Mouse (Mus musculus) limb, embryonic 10.5 days (tissue): ENCODE results near the gene Ldha. TPM values are rescaled to one million over a fixed set of nuclear protein-coding genes. Genes with fewer than 3 reads are reported as not detected.
"Not testable (repeated sequence)": the region's sequence is repeated elsewhere in the genome, so short reads cannot be mapped to it uniquely, and the experiment has no call there.

ENCODE experiments used
- DNase-seq: peaks from one replicate; pipeline ENCODE4 v3.0.0-alpha.2; 2017; ENCODE audit warnings: low spot score
- H3K27ac ChIP-seq: fragments of 300-500 bp; sonication (generic); 2 replicates; pipeline ENCODE4 v1.5.1; 2016; ENCODE audit warnings: mild to moderate bottlenecking
- H3K27me3 ChIP-seq: fragments of 300-500 bp; sonication (generic); 2 replicates; pipeline ENCODE4 v1.6.1; 2016; ENCODE audit warnings: low read depth, mild to moderate bottlenecking; ENCODE audit not compliant: poor library complexity, severe bottlenecking
- H3K36me3 ChIP-seq: fragments of 300-500 bp; sonication (generic); 2 replicates; pipeline ENCODE4 v1.6.1; 2016; ENCODE audit warnings: mild to moderate bottlenecking, moderate library complexity
- H3K4me1 ChIP-seq: fragments of 300-500 bp; sonication (generic); 2 replicates; pipeline ENCODE4 v1.6.1; 2016
- H3K4me3 ChIP-seq: fragments of 300-500 bp; sonication (generic); 2 replicates; pipeline ENCODE4 v1.5.1; 2016; ENCODE audit warnings: mild to moderate bottlenecking, moderate library complexity
- H3K9me3 ChIP-seq: fragments of 300-500 bp; sonication (generic); replicated peaks from 2 replicates; pipeline ENCODE4 v1.6.1; 2016; ENCODE audit warnings: mild to moderate bottlenecking
- WGBS: fragments of 180-500 bp; shearing (Covaris S2); methylation state at CpG from one replicate; pipeline ENCODE4 v1.1.7; 2016; 5-methylcytosine and 5-hydroxymethylcytosine counted together
- polyA plus RNA-seq: library from polyadenylated mRNA; unstranded; fragments of >200 nt; fragmentation: Nextera tagmentation; extraction: Ambion mirVana; gene quantifications from 2 replicates; pipeline ENCODE4 v1.2.1, GENCODE M21; 2016

Ldha gene
- polyA plus RNA-seq, 1 experiment from 2014 or later = 2,714 TPM

DNA sequence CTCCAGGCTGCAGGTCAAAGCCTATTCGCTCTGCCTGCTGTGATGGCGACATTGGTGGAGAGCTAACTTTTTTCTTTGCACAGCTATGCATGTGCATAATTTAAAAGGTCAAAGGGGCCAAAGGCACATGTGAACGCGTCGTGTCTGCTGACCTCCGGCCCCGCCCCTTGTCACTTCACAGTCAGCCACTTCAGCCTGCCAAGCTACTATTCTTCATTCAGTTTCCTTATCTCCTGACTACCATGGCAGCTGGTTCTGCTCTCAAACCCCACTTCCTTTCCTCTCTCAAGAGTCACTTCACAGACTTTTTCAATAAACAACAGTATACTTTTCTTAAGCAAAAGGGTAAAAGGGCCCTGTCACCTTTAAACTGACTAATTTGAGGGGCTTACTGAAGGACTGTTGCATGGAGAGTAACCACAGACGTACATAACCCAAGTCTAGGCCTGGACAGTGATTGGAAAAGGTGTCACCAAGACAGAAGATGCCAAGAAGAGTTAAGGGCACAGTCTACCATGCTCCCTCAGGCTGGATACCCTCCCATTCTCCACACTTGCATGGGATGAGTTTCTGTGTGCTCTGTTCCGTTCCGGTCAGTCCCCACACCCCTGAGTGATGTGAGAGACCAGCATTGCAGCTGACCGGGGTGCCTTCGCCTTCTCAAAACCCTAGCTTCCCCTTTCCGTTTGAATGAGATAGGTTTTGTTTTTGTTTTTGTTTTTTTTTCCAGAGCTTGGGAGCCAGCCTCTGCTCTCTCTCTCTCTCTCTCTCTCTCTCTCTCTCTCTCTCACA lies 10.3 kb upstream of the Ldha start:
- 59% methylated on average over 13 of the region's 13 CpGs for WGBS
- no peak for DNase-seq
- Histone ChIP-seq H3K27ac (no peak overlapping the region), H3K36me3 (no peaks in the 10 kb centered on the region), H3K4me1 (peaks cover 8% of the 10 kb centered on the region), H3K9me3 (no peaks in the 10 kb centered on the region), H3K4me3 (no peak overlapping the region), H3K27me3 (no peaks in the 10 kb centered on the region)

DNA sequence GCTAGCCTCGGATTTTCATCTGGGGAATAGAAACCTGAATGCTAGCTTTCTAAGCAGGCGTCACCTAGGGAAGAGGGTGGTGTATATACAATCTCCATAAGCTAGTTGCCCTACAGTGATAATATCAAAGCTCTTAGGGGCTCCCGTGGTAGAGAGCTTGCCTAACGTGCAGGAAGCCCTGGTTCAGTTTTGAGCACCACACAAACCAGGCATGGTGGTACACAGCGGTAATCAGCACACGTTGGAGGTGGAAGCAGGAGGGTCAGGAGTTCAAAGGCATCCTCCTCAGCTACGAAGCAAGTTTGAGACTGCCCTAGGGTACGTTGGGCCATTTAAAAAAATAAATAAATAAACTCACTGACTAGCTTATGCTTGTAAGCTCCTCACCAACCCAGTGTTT lies 9.6 kb upstream of the Ldha start:
- Histone ChIP-seq H3K36me3 (no peaks in the 10 kb centered on the region), H3K4me3 (no peak overlapping the region), H3K4me1 (peaks cover 8% of the 10 kb centered on the region), H3K27ac (no peak overlapping the region), H3K27me3 (no peaks in the 10 kb centered on the region), H3K9me3 (no peaks in the 10 kb centered on the region)
- no peak for DNase-seq
- WGBS = 81% methylated on average over 8 of the region's 8 CpGs

GRCm38 (mm10) chr7:46832112-46832810 lies 9.0 kb upstream of the Ldha start:
- H3K4me1 ChIP-seq, H3K27me3 ChIP-seq, DNase-seq, H3K27ac ChIP-seq, H3K4me3 ChIP-seq, H3K9me3 ChIP-seq, H3K36me3 ChIP-seq: not testable (repeated sequence)
- 88% methylated on average over 11 of the region's 11 CpGs for WGBS

GRCm38 (mm10) chr7:46833266-46833665 lies 8.0 kb upstream of the Ldha start:
- Histone ChIP-seq H3K27me3 (no peaks in the 10 kb centered on the region), H3K9me3 (no peaks in the 10 kb centered on the region), H3K27ac (no peak overlapping the region), H3K36me3 (no peaks in the 10 kb centered on the region), H3K4me3 (no peak overlapping the region), H3K4me1 (peaks cover 15% of the 10 kb centered on the region)
- no peak for DNase-seq
- 71% methylated on average over 6 of the region's 6 CpGs for WGBS

GRCm38 (mm10) chr7:46833670-46834255 lies 7.5 kb upstream of the Ldha start:
- Histone ChIP-seq H3K4me3 (no peak overlapping the region), H3K27ac (no peak overlapping the region), H3K27me3 (no peaks in the 10 kb centered on the region), H3K4me1 (peaks cover 20% of the 10 kb centered on the region), H3K9me3 (no peaks in the 10 kb centered on the region), H3K36me3 (no peaks in the 10 kb centered on the region)
- DNase-seq = no peak
- WGBS = 91% methylated on average over 7 of the region's 7 CpGs

- no peak for DNase-seq
- no peaks in the 10 kb centered on the region for H3K9me3 ChIP-seq
- WGBS = 46% methylated on average over 14 of the region's 14 CpGs
- no peak overlapping the region; the same call in 1 of the 2 replicates for H3K27ac ChIP-seq
- no peak overlapping the region for H3K4me3 ChIP-seq
- H3K4me1 ChIP-seq = peaks cover 30% of the 10 kb centered on the region
- no peaks in the 10 kb centered on the region for H3K36me3 ChIP-seq
- H3K27me3 ChIP-seq = peaks cover 6% of the 10 kb centered on the region; the same call in 1 of the 2 replicates
Observed at GRCm38 (mm10) chr7:46834994-46835610, 6.2 kb upstream of the Ldha start.

DNA sequence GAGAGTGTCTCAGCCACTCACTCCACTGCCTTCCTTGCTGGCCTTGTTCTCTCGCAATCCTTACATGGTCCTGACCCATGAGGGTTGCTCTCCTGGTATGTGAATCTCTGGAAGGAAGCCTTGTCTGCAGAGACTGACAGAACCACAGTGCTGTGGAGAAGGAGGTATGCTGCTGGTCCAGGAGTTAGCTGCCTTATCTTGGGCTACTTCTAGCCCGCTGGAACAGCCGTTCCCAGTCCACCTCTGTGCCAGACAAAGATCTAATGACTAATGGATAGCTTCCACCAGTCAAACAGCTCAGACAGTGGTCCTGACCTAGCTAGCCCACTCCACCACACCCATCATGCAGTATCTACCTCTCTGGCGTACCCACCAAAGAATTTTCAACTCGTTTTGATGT lies 4.9 kb upstream of the Ldha start:
- no peaks in the 10 kb centered on the region for H3K9me3 ChIP-seq
- peaks cover 19% of the 10 kb centered on the region for H3K27me3 ChIP-seq
- no peak for DNase-seq
- H3K4me3 ChIP-seq = no peak overlapping the region
- 78% methylated on average over 5 of the region's 5 CpGs for WGBS
- no peak overlapping the region for H3K27ac ChIP-seq
- no peaks in the 10 kb centered on the region for H3K36me3 ChIP-seq
- peaks cover 22% of the 10 kb centered on the region for H3K4me1 ChIP-seq

- peaks cover 26% of the 10 kb centered on the region for H3K27me3 ChIP-seq
- no peaks in the 10 kb centered on the region for H3K9me3 ChIP-seq
- DNase-seq = no peak
- H3K36me3 ChIP-seq = no peaks in the 10 kb centered on the region
- 36% methylated on average over 5 of the region's 5 CpGs for WGBS
- peaks cover 22% of the 10 kb centered on the region for H3K4me1 ChIP-seq
- no peak overlapping the region for H3K4me3 ChIP-seq
- no peak overlapping the region for H3K27ac ChIP-seq
Observed at GRCm38 (mm10) chr7:46837073-46837472, 4.2 kb upstream of the Ldha start.

GRCm38 (mm10) chr7:46838104-46838671 lies 3.1 kb upstream of the Ldha start:
- no peaks in the 10 kb centered on the region for H3K9me3 ChIP-seq
- no peaks in the 10 kb centered on the region for H3K36me3 ChIP-seq
- peak; percentile 46 for DNase-seq
- peak overlapping the region; percentile 64 for H3K27ac ChIP-seq
- H3K27me3 ChIP-seq = peaks cover 36% of the 10 kb centered on the region
- 2% methylated on average over 9 of the region's 9 CpGs for WGBS
- H3K4me1 ChIP-seq = peaks cover 22% of the 10 kb centered on the region
- no peak overlapping the region; the same call in none of the 2 replicates for H3K4me3 ChIP-seq

- 5% methylated on average over 8 of the region's 8 CpGs for WGBS
- Histone ChIP-seq H3K4me3 (no peak overlapping the region; the same call in 1 of the 2 replicates), H3K4me1 (peaks cover 22% of the 10 kb centered on the region), H3K27ac (peak overlapping the region; percentile 53; the same call in 1 of the 2 replicates), H3K36me3 (no peaks in the 10 kb centered on the region), H3K27me3 (peaks cover 36% of the 10 kb centered on the region), H3K9me3 (no peaks in the 10 kb centered on the region)
- DNase-seq = no peak
Observed at GRCm38 (mm10) chr7:46838891-46839302, 2.4 kb upstream of the Ldha start.

GRCm38 (mm10) chr7:46839446-46839845 lies 1.8 kb upstream of the Ldha start:
- Histone ChIP-seq H3K9me3 (no peaks in the 10 kb centered on the region), H3K27ac (no peak overlapping the region), H3K4me3 (no peak overlapping the region), H3K4me1 (peaks cover 22% of the 10 kb centered on the region), H3K27me3 (peaks cover 36% of the 10 kb centered on the region), H3K36me3 (no peaks in the 10 kb centered on the region)
- DNase-seq = no peak
- WGBS = 18% methylated on average over 7 of the region's 7 CpGs

DNA sequence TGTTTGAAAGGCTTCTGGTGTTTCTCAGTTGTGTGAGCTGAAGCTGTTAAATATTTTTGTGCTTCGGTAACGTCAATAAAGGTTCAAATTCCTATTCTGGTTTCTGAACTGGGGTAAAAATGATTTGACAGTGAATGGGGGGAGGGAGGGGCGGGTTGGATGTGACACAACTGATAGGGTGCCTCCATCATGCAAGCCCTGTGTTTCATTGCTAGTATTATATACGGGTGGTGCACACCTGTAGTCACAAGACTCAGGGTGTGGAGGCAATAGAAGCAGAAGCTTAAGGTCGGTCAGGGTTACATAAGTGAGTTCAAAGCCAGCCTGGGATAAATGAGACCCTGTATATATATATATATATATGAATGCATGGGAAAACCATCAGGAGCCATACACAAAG lies 1.4 kb upstream of the Ldha start:
- Histone ChIP-seq H3K36me3 (no peaks in the 10 kb centered on the region), H3K4me1 (peaks cover 24% of the 10 kb centered on the region), H3K27me3 (peaks cover 36% of the 10 kb centered on the region), H3K4me3 (no peak overlapping the region), H3K9me3 (no peaks in the 10 kb centered on the region), H3K27ac (no peak overlapping the region)
- no peak for DNase-seq
- WGBS = 63% methylated on average over 5 of the region's 5 CpGs
